Mouse (Mus musculus) kidney, embryonic 15.5 days (tissue): ENCODE results near the gene Lat2. TPM values are rescaled to one million over a fixed set of nuclear protein-coding genes. Genes with fewer than 3 reads are reported as not detected.

Source experiments
- ATAC-seq: fragments of 200-750 bp; cut with Nextera tagmentation; replicated peaks from 2 replicates; pipeline ENCODE4 v1.8.0; 2017; ENCODE audit warnings: moderate TSS enrichment; ENCODE audit not compliant: low FRiP score
- H3K27ac ChIP-seq: fragments of 300-500 bp; sonication (generic); 2 replicates; pipeline ENCODE4 v1.5.1; 2015; ENCODE audit warnings: mild to moderate bottlenecking, inconsistent platforms
- H3K27me3 ChIP-seq: fragments of 300-500 bp; sonication (generic); 2 replicates; pipeline ENCODE4 v1.6.1; 2015; ENCODE audit warnings: inconsistent platforms
- H3K36me3 ChIP-seq: fragments of 300-500 bp; sonication (generic); 2 replicates; pipeline ENCODE4 v1.6.1; 2015; ENCODE audit warnings: inconsistent platforms
- H3K4me1 ChIP-seq: fragments of 300-500 bp; sonication (generic); 2 replicates; pipeline ENCODE4 v1.6.1; 2015; ENCODE audit warnings: inconsistent platforms
- H3K4me2 ChIP-seq: fragments of 300-500 bp; sonication (generic); 2 replicates; pipeline ENCODE4 v1.6.1; 2015; ENCODE audit warnings: moderate library complexity, mild to moderate bottlenecking, inconsistent platforms
- H3K4me3 ChIP-seq: fragments of 300-500 bp; sonication (generic); replicated peaks from 2 replicates; pipeline ENCODE4 v1.5.1; 2015; ENCODE audit warnings: mild to moderate bottlenecking, inconsistent platforms
- H3K9ac ChIP-seq: fragments of 300-500 bp; sonication (generic); 2 replicates; pipeline ENCODE4 v1.6.1; 2015; ENCODE audit warnings: mild to moderate bottlenecking, inconsistent platforms
- H3K9me3 ChIP-seq: fragments of 300-500 bp; sonication (generic); replicated peaks from 2 replicates; pipeline ENCODE4 v1.6.1; 2016; ENCODE audit warnings: inconsistent platforms
- WGBS: fragments of 180-500 bp; shearing (Covaris S2); methylation state at CpG from one replicate; pipeline ENCODE4 v1.1.7; 2015; ENCODE audit warnings: mixed read lengths; 5-methylcytosine and 5-hydroxymethylcytosine counted together
- polyA plus RNA-seq: library from polyadenylated mRNA; unstranded; fragments of >200 nt; fragmentation: Nextera tagmentation; extraction: Ambion mirVana; gene quantifications from 2 replicates; pipeline ENCODE4 v1.2.1, GENCODE M21; 2015

Lat2 gene
- polyA plus RNA-seq, 1 experiment from 2014 or later = 3.2 TPM

DNA sequence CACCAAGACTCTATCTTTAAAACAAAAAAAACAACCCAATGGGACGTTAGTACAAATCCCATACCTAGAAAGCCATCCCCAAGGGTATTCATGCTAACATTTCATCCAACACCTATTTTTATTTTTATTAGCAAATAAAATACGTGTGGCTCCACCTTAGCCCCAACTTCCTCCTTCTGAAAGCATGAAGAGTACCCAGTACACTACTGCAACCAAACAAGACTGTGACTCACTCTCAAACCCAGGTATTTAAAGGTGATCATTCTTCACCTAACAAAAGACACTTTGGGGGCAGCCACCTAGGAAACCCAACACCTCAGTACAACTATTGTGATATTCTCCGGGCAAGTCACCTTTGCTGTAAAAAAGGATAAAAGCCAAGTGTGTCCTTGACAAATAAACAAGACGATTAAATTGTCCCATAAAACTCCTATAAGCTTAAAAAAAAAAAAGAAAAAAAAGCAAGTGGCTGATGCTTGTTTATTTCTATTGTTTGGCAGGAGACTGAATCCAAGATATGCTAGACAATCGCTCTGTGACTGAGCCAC is 23.1 kb upstream of the Lat2 start:
- peak overlapping the region; percentile 98 for H3K4me3 ChIP-seq
- 12% methylated on average over 5 of the region's 5 CpGs for WGBS
- H3K4me2 ChIP-seq = peak overlapping the region; percentile 79
- H3K27ac ChIP-seq = 0 out of 2 replicates have a peak overlapping the region, but pooled peaks have one; percentile 97
- no peaks in the 10 kb centered on the region for H3K9me3 ChIP-seq
- peaks cover 24% of the 10 kb centered on the region for H3K4me1 ChIP-seq
- H3K36me3 ChIP-seq = peaks cover 39% of the 10 kb centered on the region
- H3K27me3 ChIP-seq = no peaks in the 10 kb centered on the region
- ATAC-seq = no peak
- H3K9ac ChIP-seq = peak overlapping the region; percentile 100

DNA sequence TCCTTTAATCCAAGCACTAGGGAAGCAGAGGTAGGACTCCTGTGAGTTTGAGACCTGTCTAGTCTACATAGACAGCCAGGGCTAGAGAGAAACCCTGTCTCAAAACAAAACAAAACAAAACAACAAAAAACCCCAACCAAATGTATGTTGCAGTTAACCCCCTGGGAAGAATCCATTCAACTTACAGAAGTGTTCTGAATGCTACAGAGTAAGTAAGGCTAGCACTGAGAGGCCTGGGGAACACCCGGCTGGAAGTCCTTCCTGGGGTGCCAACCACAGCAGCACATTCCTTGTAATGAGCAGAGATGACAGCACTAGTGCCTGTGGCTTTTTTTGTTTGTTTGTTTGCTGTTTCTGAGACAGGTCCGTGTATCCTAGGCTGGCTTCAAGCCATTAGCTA is 18.0 kb upstream of the Lat2 start:
- H3K36me3 ChIP-seq = peaks cover 85% of the 10 kb centered on the region

GRCm38 (mm10) chr5:134630835-134631234 is 16.0 kb upstream of the Lat2 start:
- Histone ChIP-seq H3K4me1 (peaks cover 16% of the 10 kb centered on the region), H3K27me3 (no peaks in the 10 kb centered on the region), H3K9ac (no peak overlapping the region), H3K36me3 (peaks cover 92% of the 10 kb centered on the region), H3K27ac (no peak overlapping the region), H3K9me3 (no peaks in the 10 kb centered on the region), H3K4me3 (no peak overlapping the region), H3K4me2 (no peak overlapping the region)
- ATAC-seq = no peak

More for the DNA sequence above, 18.0 kb upstream of the Lat2 start:
- Histone ChIP-seq H3K9ac (no peak overlapping the region), H3K27ac (no peak overlapping the region), H3K4me2 (no peak overlapping the region), H3K4me1 (peaks cover 26% of the 10 kb centered on the region), H3K27me3 (no peaks in the 10 kb centered on the region), H3K4me3 (no peak overlapping the region), H3K9me3 (no peaks in the 10 kb centered on the region)
- no peak for ATAC-seq
- WGBS = 78% methylated on average over 2 of the region's 2 CpGs

DNA sequence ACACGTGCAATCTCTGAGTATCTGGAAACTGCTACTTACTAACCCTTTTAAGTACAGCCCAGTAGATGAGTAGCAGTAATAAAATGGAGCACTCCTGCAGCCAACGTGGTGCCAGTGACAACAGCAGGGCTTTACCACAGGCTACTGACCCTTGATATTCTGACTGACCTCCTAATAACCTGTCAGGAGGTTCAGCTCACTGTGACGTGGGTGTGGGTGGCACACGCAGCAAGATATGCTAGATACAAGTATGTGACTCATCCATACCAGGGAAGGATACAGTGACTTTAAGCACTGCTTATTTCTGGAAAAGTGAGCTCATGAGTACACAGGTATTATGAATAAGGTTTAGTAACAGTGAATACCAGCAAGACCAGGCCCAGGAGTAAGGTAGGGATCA is 14.7 kb upstream of the Lat2 start:
- peaks cover 14% of the 10 kb centered on the region; the same call in 1 of the 2 replicates for H3K4me1 ChIP-seq
- no peak overlapping the region for H3K4me2 ChIP-seq
- WGBS = 68% methylated on average over 4 of the region's 4 CpGs
- no peak overlapping the region for H3K27ac ChIP-seq
- no peaks in the 10 kb centered on the region for H3K9me3 ChIP-seq
- no peak for ATAC-seq
- peaks cover 94% of the 10 kb centered on the region for H3K36me3 ChIP-seq
- H3K9ac ChIP-seq = no peak overlapping the region
- H3K4me3 ChIP-seq = no peak overlapping the region
- H3K27me3 ChIP-seq = no peaks in the 10 kb centered on the region

- Histone ChIP-seq H3K27ac (no peak overlapping the region), H3K4me2 (no peak overlapping the region), H3K4me1 (no peaks in the 10 kb centered on the region), H3K36me3 (peaks cover 99% of the 10 kb centered on the region), H3K9me3 (no peaks in the 10 kb centered on the region), H3K4me3 (no peak overlapping the region), H3K9ac (no peak overlapping the region), H3K27me3 (no peaks in the 10 kb centered on the region)
- WGBS = 87% methylated on average over 2 of the region's 2 CpGs
- no peak for ATAC-seq
These were observed 7.2 kb upstream of the Lat2 start for GRCm38 (mm10) chr5:134622069-134622468.

GRCm38 (mm10) chr5:134621099-134621640 is 6.3 kb upstream of the Lat2 start:
- no peak overlapping the region for H3K9ac ChIP-seq

GRCm38 (mm10) chr5:134620457-134620856 is 5.6 kb upstream of the Lat2 start:
- no peak for ATAC-seq
- no peak overlapping the region for H3K4me3 ChIP-seq
- H3K27ac ChIP-seq = no peak overlapping the region
- H3K9me3 ChIP-seq = no peaks in the 10 kb centered on the region
- H3K9ac ChIP-seq = no peak overlapping the region
- no peak overlapping the region for H3K4me2 ChIP-seq
- WGBS = 93% methylated on average over 9 of the region's 9 CpGs
- H3K27me3 ChIP-seq = no peaks in the 10 kb centered on the region
- H3K4me1 ChIP-seq = no peaks in the 10 kb centered on the region
- peaks cover 94% of the 10 kb centered on the region for H3K36me3 ChIP-seq

More at GRCm38 (mm10) chr5:134621099-134621640, 6.3 kb upstream of the Lat2 start:
- no peak for ATAC-seq
- H3K9me3 ChIP-seq = no peaks in the 10 kb centered on the region
- H3K36me3 ChIP-seq = peaks cover 98% of the 10 kb centered on the region
- H3K4me3 ChIP-seq = no peak overlapping the region
- no peak overlapping the region for H3K27ac ChIP-seq
- 87% methylated on average over 16 of the region's 16 CpGs for WGBS
- no peaks in the 10 kb centered on the region for H3K4me1 ChIP-seq
- H3K4me2 ChIP-seq = no peak overlapping the region
- H3K27me3 ChIP-seq = no peaks in the 10 kb centered on the region

DNA sequence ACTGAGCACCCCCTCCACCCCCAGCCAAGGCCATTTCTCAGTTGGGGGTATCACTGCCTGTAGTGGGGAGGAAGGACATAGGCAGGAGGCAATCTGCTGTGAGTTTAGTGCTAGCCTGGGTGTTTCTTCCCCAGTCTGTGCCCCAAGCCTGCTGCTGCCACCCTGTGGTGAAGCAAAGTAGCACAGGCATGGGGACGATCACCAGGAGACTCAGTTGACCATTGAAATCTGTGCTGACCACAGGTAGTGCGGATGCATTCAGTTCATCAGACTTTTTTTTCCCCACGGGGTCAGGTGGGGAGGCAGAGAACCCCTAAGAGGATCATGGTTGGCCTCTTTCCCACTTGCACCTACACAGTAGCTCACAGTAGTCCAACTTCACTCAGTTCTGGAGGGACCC is 2.2 kb upstream of the Lat2 start:
- Histone ChIP-seq H3K4me3 (no peak overlapping the region), H3K9ac (no peak overlapping the region), H3K9me3 (no peaks in the 10 kb centered on the region), H3K27ac (no peak overlapping the region), H3K36me3 (peaks cover 61% of the 10 kb centered on the region), H3K4me2 (no peak overlapping the region), H3K27me3 (no peaks in the 10 kb centered on the region), H3K4me1 (no peaks in the 10 kb centered on the region)
- WGBS = 76% methylated on average over 3 of the region's 3 CpGs
- ATAC-seq = 0 out of 2 replicates have a peak, but pooled peaks have one; percentile 9

DNA sequence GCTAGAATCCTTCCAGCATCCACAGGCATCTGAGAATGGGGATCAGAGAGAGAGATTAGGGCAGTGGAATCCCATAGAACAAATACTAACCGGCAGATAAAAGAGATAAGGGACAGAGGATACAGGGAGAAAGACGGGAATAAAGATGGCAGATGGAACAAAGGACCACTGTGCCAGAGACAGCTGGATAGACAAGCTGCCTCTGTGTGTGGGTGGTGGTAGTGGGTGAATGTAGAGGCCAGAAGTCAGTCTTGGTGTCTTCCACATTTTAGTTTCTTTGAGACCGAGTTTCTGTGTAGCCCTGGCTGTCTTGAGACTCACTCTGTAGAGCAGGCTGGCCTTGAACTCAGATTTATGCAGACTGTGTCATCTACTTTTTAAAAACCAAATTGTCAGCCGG is 955 bp upstream of the Lat2 start:
- ATAC-seq = no peak

DNA sequence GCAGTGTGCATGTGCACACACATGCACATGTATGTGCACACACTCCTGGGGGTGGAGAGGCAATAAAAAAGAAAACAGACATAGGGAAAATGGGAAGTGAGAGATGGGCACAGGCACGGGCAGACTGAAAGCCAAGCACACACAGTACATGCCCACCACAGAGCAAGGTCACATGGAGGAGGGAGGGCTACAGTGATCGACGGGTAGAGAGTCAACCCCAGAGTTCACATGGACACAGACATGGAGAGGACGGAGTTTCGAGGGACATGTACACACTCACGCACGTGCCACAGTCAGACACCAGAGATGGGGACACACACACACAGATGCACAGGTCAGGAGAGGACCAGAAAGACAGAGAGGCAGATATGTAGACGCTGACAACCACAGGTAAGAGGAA is 555 bp upstream of the Lat2 start:
- Histone ChIP-seq H3K4me3 (no peak overlapping the region), H3K9me3 (no peaks in the 10 kb centered on the region), H3K27ac (no peak overlapping the region), H3K4me2 (no peak overlapping the region), H3K4me1 (no peaks in the 10 kb centered on the region), H3K9ac (no peak overlapping the region), H3K27me3 (no peaks in the 10 kb centered on the region), H3K36me3 (peaks cover 44% of the 10 kb centered on the region)
- WGBS = 79% methylated on average over 8 of the region's 8 CpGs
- no peak for ATAC-seq

More for the DNA sequence above, 955 bp upstream of the Lat2 start:
- WGBS = 80% methylated on average over 4 of the region's 4 CpGs
- Histone ChIP-seq H3K4me2 (no peak overlapping the region), H3K4me3 (no peak overlapping the region), H3K9me3 (no peaks in the 10 kb centered on the region), H3K4me1 (no peaks in the 10 kb centered on the region), H3K9ac (no peak overlapping the region), H3K27ac (no peak overlapping the region), H3K27me3 (no peaks in the 10 kb centered on the region), H3K36me3 (peaks cover 48% of the 10 kb centered on the region)

- Histone ChIP-seq H3K4me2 (no peak overlapping the region), H3K27ac (0 out of 2 replicates have a peak overlapping the region, but pooled peaks have one; percentile 9), H3K27me3 (no peaks in the 10 kb centered on the region), H3K9ac (no peak overlapping the region), H3K4me1 (no peaks in the 10 kb centered on the region), H3K36me3 (peaks cover 33% of the 10 kb centered on the region), H3K4me3 (no peak overlapping the region), H3K9me3 (no peaks in the 10 kb centered on the region)
- WGBS = 87% methylated on average over 8 of the region's 8 CpGs
- ATAC-seq = no peak
These were observed 529 bp downstream of the Lat2 start for GRCm38 (mm10) chr5:134614296-134614695.

DNA sequence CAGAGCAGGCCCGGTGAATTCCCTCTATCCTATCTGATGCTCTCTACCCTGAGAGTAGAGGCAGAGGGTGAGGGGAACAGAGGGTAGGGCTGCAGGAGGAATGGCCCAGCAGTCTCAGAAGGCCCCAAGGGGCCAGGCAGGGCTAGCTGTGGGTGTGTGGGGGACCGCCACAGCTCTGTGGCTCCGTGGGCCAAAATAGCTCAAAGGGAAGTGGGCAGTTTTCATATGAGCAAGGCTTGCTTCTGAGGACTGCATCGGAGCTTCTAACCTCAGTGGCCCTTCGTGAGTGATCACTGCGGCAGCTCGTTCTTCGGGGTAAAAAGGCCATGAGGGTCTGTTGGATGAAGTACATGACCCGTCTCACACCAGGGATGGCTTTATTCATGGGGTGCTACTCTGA is 1.1 kb downstream of the Lat2 start:
- no peak overlapping the region for H3K4me2 ChIP-seq
- no peaks in the 10 kb centered on the region for H3K9me3 ChIP-seq
- H3K27ac ChIP-seq = 0 out of 2 replicates have a peak overlapping the region, but pooled peaks have one; percentile 9
- no peaks in the 10 kb centered on the region for H3K4me1 ChIP-seq
- H3K9ac ChIP-seq = no peak overlapping the region
- peaks cover 28% of the 10 kb centered on the region for H3K36me3 ChIP-seq
- no peak for ATAC-seq
- H3K4me3 ChIP-seq = no peak overlapping the region
- 82% methylated on average over 9 of the region's 9 CpGs for WGBS
- H3K27me3 ChIP-seq = no peaks in the 10 kb centered on the region
